Mouse (Mus musculus): ENCODE measurements around the gene Asic4.

Asic4 gene

DNA sequence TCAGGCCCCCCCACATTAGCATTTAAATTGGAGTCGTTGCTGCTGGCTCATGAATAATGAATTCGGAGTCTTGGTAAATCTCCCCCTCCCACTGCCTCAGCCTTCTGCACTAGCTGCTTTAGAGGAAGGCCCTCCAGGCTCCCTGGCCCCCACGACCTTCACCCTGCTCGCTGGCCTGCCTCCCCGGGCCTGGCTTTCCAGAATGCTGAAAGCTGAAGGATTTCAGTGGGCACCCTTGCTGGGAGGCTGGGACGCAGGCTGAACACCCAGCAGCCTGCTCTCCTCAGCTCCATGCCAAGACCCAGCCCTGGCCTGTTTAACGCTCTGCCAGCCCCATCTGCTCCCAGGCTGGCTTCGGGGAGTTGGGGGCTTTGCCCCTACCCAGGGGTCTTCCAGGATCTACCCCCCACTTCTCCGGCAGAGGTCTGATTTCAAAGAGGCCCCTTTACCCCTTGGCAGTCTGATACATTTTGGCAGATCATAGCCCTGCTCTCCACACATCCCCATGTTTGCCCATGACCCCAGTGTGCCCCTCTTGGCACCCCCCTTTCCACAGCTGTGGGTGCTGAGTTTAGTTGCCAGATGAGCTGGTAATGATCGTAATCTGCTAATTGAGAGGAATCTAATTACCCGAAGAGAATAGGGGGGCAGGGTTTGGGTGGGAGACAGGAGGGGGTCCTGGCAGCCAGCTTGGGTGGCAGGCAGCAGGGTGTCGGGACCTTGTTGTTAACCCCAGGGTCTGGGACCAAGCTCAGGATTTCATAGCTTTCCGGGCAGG is 6.8 kb upstream of the Asic4 start:
- peak; percentile 66 to 70 for DNase-seq

DNA sequence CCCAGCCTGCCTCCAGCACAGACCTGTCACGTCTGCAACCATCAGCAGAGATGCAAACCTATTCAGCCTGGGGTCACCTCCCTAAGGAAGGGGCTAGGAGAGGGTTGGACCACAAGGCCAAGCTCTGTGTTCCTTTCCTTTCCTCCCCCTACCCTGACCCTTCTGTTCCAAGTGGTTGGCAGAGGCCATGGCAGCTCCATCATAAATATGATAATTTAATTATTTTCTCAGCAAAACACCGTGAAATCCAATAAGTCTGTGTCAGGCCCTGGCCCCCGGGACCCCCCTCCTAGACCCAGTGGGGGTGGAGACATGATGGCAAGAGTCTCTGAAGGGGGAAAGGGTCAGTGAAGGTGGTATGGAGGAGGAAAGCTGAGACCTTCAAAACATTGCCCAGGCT is 6.0 kb upstream of the Asic4 start:
- DNase-seq = no peak

DNA sequence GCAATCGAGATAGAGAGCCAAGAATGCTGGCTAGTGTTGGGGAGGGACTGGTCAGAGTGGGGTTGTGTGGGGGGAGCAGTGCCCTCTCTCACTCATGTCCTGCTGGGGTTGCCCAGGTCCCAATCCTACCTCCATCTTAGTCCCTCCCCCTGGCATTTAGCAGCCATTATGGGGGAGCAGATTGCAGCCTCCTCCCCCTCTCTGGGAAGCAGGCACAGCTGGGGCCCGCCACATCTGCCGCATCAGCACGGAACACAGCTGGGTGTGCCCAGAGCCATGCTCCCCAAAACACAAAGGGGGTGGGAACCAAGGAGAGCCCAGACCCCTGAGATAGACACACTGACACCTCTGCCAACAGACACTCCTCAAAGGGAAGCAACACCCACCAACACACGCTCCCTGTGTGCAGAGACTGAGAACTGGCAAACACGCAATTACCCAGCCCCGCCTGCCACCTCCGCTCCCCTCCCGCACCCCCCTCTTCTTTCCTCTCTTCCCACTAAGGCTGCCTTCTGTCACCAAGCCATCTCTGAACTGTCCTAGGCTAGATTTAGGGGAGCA is 5.0 kb upstream of the Asic4 start:
- DNase-seq = no peak

DNA sequence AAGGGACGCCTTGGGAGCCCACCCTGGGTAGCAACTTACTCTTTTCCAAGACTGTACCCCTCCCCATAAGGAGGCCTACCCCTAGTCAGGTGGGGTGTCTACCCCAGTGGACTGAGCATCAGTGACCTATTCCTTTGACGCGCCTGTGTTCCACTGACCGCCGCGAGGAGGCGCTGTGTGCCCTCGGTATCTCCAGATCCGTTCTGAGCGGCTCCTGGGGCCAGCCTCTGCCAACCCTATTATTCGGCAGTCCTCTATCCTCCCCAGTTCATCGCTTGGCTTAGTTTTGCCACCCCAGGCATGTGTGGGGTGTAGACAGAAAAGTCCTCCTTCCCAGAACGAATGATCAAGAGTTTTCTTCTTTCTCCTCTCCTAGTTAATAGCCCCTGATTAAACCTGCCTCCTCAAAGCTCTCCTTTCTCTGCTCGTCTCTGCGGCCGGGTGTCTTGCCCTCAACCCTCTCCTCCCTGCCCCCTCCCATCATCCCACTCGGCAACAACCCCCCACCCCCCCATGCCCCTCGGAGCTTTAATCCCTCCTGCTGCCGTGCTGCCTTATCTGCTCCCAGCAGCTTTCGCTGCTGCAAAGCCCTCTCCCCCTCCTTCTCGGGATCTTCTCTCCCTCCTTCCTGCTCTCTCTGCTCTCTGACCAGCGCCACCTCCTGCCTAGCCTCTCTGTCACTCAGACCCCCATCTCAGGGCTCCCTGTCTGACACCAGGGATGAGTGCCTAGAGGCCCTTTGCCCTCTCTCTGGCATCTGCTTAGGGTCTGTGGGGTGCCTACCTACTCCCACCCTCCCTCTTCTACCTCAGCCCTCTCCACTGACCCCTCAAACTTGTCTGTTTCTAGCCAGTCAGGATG is 4.3 kb upstream of the Asic4 start:
- peak; percentile 87 to 90 for DNase-seq

DNA sequence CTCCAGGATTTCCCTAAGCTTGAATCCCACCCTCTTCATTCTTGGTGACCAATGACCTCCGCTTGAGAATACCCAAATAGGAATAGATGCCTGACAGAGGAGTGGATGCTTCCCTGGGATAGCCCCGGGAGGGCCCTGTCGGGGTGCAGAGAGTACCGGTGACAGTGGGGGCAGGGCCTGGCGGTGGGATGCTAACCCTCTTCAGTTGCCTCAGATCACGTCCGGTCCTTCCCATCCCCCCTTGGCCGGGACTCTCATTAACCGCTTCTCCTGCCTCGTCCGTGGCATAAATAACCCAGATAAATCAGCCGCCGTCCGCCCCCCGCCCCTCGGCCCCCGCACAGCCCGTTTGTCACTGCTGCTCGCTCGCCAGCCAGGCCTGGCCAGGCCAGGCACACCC is 3.6 kb upstream of the Asic4 start:
- DNase-seq = peak in 1 of 2 experiments; percentile 27

DNA sequence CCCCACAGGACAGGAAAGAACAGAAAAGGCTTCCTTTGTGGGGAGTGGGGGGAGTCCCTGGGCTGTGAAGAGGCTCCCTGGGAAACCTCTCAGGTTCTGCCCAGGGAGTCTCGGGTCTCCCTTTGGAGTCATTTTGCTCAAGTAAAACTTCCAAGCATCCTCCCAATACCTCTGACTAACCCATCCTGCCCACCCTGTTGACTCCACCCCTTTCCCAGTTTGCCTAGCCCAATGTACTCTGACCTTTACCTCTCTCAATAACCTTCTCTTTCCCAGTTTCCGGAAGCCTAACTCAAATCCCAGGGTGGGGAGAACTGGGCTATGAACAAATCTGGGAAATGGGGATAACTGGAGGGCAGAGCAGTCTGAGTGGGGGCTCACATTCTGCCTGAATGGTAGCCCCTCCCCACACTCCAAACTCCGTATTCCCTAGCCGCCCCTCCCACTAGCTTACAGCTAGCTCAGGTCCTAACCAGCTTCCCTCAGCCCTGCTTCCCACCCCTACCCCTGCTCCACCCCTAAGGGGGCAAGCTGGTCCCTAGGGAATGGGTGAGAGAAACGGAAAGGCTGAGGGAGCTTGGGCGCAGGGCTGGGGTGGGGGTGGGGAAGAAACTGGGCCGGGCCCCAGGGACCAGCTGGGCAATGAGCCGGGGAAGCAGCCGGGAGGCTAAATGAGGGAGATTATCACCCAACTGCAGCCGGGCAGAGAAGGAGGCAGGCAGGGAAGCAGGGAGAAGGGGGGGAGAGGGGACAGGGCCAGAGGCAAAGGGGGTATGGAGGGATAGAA is 2.8 kb upstream of the Asic4 start:
- no peak for DNase-seq

DNA sequence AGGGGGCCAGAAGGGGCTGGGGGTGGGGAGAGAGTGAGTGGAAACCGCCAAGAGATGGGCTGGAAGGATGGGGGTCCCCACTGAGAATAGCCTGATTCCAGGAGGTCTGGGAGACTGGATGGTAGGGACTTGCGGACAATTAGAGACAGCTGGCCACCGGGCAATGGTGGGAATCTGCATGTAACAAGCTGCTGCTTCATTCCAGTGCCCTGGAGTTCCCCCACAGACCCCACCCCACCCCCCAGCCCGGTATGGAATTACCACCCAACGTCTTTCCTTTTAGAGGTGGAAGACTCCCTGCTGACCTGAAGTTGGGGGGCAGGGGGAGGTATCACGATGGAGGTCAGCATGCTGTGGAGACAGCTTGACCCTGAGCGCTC is 2.2 kb upstream of the Asic4 start:
- DNase-seq = no peak

DNA sequence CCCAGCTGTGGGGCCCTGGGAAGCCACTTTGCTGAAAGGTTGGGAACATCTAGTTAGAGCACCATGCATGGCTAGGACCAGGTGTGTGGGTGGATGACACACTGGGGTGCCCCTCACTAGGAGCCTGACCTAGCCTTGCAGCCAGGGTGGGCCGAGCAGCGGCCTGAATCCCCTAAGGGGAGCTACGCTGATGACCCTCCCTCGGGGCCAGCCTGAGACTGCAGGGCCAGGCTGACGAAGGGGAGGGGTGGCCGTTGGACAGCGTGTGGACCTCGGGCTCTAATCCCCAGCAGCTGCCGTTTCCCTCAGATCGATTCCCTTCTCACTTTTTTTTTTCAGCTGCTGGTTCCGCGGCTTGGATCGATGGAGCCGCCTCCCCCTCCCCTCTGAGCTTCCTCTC is 1.3 kb upstream of the Asic4 start:
- DNase-seq = no peak

DNA sequence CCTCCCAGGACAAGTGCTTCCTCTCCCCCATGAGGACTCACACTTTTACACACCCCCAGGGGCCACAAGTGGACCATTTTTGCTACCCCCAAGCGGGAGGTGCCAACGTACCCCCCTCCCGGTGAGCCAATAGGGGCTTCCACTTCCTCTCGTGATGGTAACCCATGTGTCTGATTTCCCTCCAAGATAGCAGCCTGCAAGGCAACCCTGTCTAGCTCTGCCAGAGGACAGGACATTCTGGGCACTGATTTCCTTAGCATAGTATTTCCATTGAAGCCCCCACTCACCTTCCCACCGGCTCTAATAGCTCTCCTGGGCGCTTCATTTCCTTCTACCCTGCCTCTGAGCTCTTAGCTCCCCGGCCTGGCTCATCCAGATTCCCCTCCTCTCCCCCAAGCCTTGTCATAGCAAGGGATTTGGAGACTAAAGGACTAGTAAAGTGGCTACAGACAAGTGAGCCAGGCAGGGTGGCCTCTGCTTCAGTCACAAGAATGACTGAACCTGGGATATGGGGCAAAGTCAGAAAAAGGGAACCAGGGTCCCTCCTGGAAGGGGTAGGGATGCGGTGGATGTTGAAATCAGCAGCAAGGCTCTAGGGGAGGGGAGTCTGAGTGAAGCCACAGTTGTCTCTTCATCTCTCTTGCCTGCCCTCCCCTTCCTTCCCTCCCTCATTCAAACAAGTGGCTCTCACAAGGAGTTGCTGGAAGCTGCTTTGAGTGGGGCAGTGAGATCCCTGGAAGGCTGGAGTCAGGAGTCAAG is 680 bp upstream of the Asic4 start:
- no peak for DNase-seq

DNA sequence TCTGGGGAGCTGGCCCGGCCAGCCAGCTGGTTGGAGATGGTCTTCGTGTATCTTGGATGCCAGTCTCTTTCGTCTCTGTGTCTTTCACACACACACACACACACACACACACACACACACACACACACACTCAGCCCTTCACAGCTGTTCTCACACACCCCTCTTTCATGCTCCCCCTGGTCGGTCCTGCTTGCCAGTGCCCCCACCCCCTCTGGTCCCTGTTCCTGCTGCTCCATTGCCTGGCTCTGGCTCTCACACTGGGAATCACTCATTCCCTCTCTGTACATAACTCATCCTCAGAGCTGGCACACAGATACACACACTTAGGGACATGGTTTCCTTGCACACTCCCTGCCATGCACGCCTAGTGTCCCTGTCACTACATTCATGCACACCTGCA is 1.7 kb downstream of the Asic4 start:
- DNase-seq = no peak

DNA sequence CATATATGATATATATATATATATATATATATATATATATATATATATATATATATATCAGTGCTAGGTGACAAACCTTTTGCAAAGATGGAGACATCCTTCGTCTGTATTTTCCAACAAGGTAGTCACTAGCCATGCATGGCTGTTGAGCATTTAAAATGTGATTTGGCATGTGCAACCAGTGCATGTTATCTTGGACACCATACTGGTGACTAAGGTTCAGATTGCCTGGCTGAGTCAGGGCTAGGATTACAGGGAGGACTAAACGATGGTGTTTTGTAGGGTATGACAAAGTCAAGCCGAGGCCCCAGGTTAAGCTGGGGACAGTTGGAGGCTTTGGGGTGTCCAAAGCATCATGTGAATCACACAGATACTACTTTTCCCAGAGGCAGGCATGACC is 5.2 kb downstream of the Asic4 start:
- DNase-seq = no peak

DNA sequence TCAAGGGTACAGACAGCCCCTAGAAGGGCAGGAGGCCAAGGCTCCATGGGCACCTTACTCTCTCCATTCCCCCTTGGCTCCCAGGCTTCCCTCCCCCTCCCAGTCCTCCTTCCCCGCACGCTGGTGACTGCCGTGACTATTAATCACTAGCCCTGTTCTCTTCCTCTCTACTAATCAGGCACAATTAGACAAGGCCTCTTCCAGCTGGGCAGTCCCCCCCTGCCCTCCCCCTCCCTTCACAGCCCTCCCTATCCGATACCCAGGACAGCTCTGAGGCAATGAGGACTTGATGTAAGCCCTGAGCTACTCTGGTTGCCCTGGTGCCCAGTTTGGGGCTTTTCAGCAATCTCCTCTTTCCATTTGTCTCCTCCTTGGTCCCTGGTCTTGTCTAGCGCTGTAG is 5.7 kb downstream of the Asic4 start:
- no peak for DNase-seq

DNA sequence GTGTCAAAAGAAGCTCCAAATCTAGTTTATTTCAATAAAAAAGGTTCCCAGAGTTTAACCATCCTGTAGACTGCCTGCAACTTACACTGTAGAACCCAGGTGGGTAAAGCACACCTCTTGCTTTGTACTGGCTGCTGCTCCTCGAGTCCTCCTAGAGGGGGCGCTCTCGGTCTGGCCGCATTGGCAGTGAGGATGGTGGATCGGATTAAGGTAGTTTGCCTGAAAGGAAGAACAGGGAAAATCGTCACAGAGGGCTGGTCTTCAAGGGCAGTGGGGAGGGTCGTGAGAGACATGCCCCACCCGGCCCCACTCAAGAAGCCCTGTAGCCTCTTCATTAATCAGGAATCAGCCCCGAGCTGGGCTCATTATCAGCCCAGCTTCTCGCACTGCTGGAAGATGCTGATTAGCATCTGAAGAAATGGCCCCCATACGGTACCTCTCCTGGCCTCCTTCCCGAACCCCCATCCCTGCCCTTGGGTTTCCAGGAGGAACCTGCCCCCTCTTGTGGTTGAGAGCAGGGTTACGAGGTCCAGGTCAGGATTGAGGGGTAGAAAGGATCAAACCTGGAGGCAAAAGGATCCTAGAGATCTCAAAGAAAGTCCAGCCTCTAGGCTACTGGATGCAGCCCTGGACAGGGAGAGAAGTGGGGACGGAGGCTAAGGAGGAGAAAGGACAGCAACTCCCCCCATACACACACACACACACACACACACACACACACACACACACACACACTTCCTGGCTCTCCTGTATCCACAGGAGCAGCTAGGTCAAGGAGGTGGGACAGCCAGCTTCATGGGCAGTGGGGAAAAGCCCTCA is 6.7 kb downstream of the Asic4 start:
- DNase-seq = peak in 1 of 2 experiments; percentile 47

DNA sequence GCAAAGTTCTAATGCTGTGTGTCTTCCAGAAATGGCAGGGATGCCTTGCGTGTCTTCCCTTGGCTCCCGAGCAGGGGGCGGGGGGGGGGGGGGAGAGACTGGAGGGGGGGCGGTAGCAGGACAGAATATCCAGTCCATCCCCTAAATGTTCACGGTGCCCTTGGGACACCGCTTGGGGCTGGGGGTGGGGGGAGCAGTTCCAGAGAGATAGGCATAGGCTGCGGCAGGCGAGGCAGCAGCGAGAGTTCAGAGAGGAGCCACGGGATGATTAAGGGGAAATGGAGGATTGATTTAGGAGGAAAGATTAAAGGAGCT is 7.4 kb downstream of the Asic4 start:
- no peak for DNase-seq

DNA sequence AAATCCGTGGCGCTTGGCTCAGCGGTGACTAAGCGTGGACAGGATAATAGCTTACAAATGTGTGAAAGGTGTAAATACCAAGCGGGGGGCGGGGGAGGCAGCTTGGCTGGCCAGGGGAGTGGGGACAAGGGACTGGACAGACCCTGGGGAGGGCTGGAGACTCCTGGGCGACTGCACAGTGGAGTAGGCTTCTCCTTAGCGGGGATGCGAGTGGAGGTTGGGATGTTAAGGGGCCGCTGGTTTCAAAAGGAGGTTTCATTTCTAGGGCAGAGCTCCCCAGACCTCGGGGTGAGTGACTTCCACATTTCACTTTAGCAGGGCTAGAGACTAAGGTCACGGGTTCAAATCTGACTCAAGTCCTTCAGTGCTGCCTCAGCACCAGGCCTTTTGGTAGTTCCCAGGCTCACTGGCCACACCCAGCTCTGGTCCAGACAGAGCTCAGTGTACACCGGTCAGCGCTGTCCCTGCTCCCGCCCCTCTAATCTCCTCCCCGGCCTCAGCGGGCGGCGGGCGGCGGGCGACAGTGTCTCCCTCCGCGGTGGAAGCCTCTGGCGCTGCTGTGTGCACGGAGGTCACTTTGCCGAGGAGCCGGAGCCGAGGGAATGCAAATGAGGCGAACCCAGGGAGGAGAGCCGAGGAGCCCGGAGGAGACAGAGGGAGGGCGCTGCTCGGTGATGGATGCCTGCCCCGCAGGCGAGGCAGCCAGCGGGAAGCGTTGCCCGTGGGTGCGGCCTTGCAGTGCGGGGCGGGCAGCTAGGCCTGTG is 8.0 kb downstream of the Asic4 start:
- peak in 1 of 2 experiments; percentile 35 for DNase-seq

DNA sequence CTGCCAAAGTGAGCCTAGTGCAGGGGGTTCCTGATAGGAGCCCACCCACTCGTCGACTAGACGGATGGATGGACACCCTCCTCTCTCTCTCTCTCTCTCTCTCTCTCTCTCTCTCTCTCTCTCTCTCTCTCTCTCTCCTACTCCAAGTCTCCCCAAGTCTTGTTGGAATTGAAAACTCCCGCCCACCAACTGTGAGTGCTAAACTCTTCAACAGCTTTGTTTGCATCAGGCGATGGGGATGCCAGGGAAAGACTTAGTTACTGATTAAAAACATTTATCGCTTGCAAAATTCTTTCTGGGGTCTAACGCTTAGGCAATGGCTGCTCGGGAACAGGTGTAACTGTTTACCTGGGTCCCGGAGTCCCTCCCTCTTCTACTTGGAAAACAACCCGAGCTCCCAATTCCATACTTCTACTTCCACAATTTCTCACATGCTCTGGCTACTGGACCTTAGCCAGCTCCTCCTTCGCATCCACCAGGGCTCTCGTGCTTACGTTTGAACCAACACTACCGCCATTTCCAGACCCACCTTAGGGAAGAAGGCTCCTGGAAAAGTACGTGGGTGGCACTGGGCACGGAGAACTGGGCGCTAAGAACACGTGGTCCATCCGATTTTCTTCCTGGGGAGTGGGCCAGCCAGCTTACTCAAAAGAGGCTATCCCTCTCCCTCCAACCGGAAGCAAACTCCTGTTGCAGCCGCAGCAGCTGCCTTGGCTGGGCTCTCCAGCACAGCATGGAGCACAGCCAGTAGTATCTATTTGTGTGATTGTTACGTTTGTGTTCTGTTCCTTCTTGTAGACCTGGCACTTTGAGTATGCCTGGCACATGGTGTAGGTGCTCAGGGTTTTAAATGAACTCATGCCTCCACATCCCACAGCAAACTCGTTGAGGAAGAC is 8.8 kb downstream of the Asic4 start:
- peak in 1 of 2 experiments; percentile 21 for DNase-seq

DNA sequence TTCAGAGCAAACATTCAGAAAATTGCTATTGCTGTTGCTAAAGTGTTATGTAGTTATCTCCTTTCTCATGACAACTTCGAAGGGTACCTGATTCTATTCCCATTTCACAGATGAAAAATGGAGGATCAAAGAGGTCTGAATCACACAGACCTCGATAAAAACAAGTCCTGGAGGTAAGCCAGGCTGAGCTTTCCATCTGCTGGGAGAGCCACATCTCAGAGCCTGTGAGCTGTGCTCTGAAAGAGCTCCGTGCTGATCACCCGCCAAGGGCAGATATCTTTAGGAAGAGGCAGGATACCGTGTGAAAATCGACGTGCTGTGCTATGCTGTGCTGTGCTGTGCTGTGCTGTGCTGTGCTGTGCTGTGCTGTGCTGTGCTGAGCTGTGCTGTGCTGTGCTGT is 10.1 kb downstream of the Asic4 start:
- DNase-seq = peak in 1 of 2 experiments; percentile 16

DNA sequence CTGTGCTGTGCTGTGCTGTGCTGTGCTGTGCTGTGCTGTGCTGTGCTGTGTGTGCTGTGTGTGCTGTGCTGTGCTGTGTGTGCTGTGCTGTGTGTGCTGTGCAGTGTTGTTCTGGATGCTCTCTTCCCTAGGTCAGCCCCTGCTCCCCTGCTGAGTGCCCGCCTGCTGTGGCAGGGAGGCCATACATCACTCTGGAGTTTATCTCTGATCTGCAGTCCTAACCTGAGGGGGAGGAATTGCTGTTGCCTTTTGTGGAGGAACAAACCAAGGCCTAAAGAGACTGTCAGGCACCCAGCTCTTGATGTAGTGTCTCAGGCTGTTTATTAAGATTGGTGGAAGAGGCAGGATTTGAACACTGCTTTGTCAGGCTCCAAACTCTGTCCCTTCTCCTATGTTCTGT is 12.4 kb downstream of the Asic4 start:
- DNase-seq = no peak

DNA sequence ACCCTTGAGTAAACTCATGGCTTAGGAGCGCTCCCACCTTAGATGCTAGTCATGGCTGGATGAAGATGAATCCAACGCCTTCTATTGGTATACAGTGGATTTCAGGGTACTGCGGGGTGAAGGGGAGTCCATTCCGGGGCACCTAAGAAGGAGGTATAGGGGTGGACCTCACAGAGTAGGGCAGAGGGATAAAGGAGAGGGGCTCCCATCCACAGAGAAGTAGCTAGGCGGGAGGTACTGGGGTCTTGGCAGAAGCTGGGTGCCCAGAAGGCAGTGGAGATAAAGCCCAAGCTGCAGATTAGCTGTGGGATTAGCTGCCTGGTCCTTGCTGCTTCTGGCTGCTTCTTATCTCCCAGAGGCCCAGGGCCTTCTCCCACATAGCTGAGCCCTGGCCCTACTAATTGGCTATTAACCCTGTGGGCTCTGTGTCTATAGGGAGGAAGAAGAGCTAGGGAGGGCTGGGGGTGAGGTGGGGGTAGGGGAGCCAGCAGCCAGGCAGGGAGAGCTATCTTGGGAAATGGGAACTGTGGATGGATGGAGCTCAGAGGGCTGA is 13.5 kb downstream of the Asic4 start:
- no peak for DNase-seq
